Mouse (Mus musculus) brain, embryonic 14.5 days (tissue): ENCODE measurements at regions not wholly inside any gene's neighbourhood (a gene's known extent, or its start where the extent isn't known, plus 50 kb on each side); places are given as distances from the start of the nearest gene placed in this dataset.

Experiments
- CTCF ChIP-seq: fragments of 200-500 bp; IDR thresholded peaks from 2 replicates; pipeline ENCODE4 v1.5.1; 2012; ENCODE audit warnings: inconsistent platforms, mild to moderate bottlenecking, moderate library complexity, borderline replicate concordance; ENCODE audit not compliant: insufficient read depth, insufficient read length; ENCODE audit errors: extremely low read depth
- POLR2A ChIP-seq: fragments of 200-500 bp; IDR thresholded peaks from 2 replicates; pipeline ENCODE4 v1.6.1; 2012; ENCODE audit warnings: mild to moderate bottlenecking, inconsistent platforms, borderline replicate concordance; ENCODE audit not compliant: poor library complexity, insufficient read depth, insufficient read length, severe bottlenecking; ENCODE audit errors: extremely low read depth

GRCm38 (mm10) chr2:161268861-161269413, 160.1 kb upstream of the Chd6 start:
- TF ChIP-seq POLR2A, result no peak
- no peak for TF ChIP-seq CTCF
